8 mouse cellular contexts compared by ENCODE assay signal in the genomic region with DNA sequence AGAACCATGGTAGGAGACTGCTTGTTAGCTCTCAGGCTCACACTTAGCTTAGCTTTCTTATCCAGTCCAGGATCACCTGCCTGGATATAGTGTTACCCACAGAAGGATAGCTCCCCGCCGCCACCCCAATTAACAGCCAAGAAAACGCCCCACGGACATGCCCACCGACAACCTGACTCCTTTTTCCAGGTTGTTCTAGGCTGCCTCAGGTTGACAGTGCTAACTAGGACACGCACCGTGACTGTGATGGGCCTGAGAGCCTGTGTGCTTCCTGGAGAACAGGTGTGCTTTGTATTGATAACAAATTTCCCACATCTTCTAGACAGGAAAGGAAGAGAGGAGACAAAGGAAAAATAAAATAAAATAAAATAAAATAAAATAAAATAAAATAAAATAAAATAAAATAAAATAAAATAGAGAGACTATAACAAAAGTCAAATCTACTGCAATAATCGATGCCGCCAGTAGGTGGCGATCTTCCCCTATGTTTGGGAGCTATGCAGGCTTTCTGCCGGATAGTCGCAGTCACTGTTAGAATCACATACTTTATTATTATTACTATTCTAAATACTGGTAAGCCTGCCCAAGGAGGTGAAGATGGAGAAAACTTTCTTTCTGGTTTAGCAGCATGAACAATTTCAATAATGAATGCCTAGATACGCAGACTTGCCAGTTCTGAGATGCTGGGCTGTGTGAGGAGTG.
DNase-seq lines count a peak whose midpoint lies in the region; ATAC-seq and TF ChIP-seq lines count a peak whose summit lies in the region.

No protein-coding gene starts in this region.

- no peak for TF ChIP-seq POLR2A in lung, adult 2 months (IDR thresholded peaks at IDR 0.05; ENCODE audit: borderline replicate concordance, extremely low read depth, low read depth, low read length)

- H3K4me1 ChIP-seq in intestine, embryonic 14.5 days (replicated peaks; ENCODE audit: control insufficient read depth, insufficient read depth, low read length), result no peaks in the 10 kb centered on the region
- H3K4me1 ChIP-seq in intestine, embryonic 16.5 days (ENCODE audit: control insufficient read depth, insufficient read depth, low read length), result no peaks in the 10 kb centered on the region
- H3K4me1 ChIP-seq in hindbrain, embryonic 15.5 days (replicated peaks), result no peaks in the 10 kb centered on the region
- H3K4me1 ChIP-seq in lung, adult 2 months (ENCODE audit: control insufficient read depth, insufficient read depth, low read length), result no peaks in the 10 kb centered on the region

- no peak overlapping the region for H3K4me2 ChIP-seq in intestine, embryonic 14.5 days (ENCODE audit: low read length)
- H3K4me2 ChIP-seq in intestine, embryonic 16.5 days (ENCODE audit: low read depth, low read length), result no peak overlapping the region
- H3K4me2 ChIP-seq in hindbrain, embryonic 15.5 days, result no peak overlapping the region

- no peaks in the 10 kb centered on the region for H3K9me3 ChIP-seq in intestine, embryonic 14.5 days (ENCODE audit: control insufficient read depth, low read length)
- H3K9me3 ChIP-seq in intestine, embryonic 16.5 days (ENCODE audit: control insufficient read depth, low read length), result no peaks in the 10 kb centered on the region
- H3K9me3 ChIP-seq in hindbrain, embryonic 15.5 days, result no peaks in the 10 kb centered on the region

- no peak; the same call in 1 of the 2 replicates for ATAC-seq in intestine, embryonic 14.5 days (replicated peaks; ENCODE audit: low FRiP score, low TSS enrichment, low read depth)
- no peak for ATAC-seq in intestine, embryonic 16.5 days
- ATAC-seq in hindbrain, embryonic 15.5 days (ENCODE audit: low FRiP score, low read depth), result peak; percentile 59
- no peak for ATAC-seq in megakaryocyte, adult 5-6 weeks (ENCODE audit: poor library complexity, severe bottlenecking)

- no peaks in the 10 kb centered on the region for H3K27me3 ChIP-seq in intestine, embryonic 14.5 days (replicated peaks; ENCODE audit: control insufficient read depth, insufficient read depth, low read length)
- no peaks in the 10 kb centered on the region for H3K27me3 ChIP-seq in intestine, embryonic 16.5 days (replicated peaks; ENCODE audit: control insufficient read depth, insufficient read depth, low read length)
- H3K27me3 ChIP-seq in hindbrain, embryonic 15.5 days, result no peaks in the 10 kb centered on the region

- H3K27ac ChIP-seq in intestine, embryonic 14.5 days (ENCODE audit: low read depth), result no peak overlapping the region
- no peak overlapping the region for H3K27ac ChIP-seq in intestine, embryonic 16.5 days (ENCODE audit: low read length)
- H3K27ac ChIP-seq in hindbrain, embryonic 15.5 days (replicated peaks), result no peak overlapping the region

- TF ChIP-seq CTCF in lung, adult 2 months (IDR thresholded peaks at IDR 0.05; ENCODE audit: insufficient read depth, low read length), result peak; percentile 69

- peak; percentile 91 for DNase-seq in intestine, embryonic 14.5 days (ENCODE audit: low spot score)
- DNase-seq in adipocyte (ENCODE audit: low spot score), result peak; percentile 59
- peak; percentile 37 for DNase-seq in embryo, embryonic 11.5 days (ENCODE audit: low read depth, low spot score)
- peak; percentile 39 for DNase-seq in lung, adult 2 months
- peak; percentile 81 for DNase-seq in retina, embryonic 14.5 days (ENCODE audit: low spot score)

- H3K9ac ChIP-seq in intestine, embryonic 14.5 days (ENCODE audit: low read length), result no peak overlapping the region
- H3K9ac ChIP-seq in intestine, embryonic 16.5 days (ENCODE audit: low read depth, low read length), result no peak overlapping the region
- no peak overlapping the region for H3K9ac ChIP-seq in hindbrain, embryonic 15.5 days

- H3K4me3 ChIP-seq in intestine, embryonic 14.5 days (ENCODE audit: low read depth, low read length), result no peak overlapping the region
- H3K4me3 ChIP-seq in intestine, embryonic 16.5 days (ENCODE audit: low read length), result no peak overlapping the region
- H3K4me3 ChIP-seq in hindbrain, embryonic 15.5 days, result no peak overlapping the region
- no peak overlapping the region for H3K4me3 ChIP-seq in lung, adult 2 months (replicated peaks; ENCODE audit: extremely low read depth, low read depth, low read length)

- WGBS in intestine, embryonic 14.5 days, result 38% methylated on average over 13 of the region's 13 CpGs
- 39% methylated on average over 13 of the region's 13 CpGs for WGBS in intestine, embryonic 16.5 days
- 38% methylated on average over 13 of the region's 13 CpGs for WGBS in hindbrain, embryonic 15.5 days
- 39% methylated on average over 13 of the region's 13 CpGs for WGBS in lung, adult 2 months

- no peaks in the 10 kb centered on the region for H3K36me3 ChIP-seq in intestine, embryonic 14.5 days (ENCODE audit: control insufficient read depth, insufficient read depth, low read length)
- H3K36me3 ChIP-seq in intestine, embryonic 16.5 days (ENCODE audit: control insufficient read depth, insufficient read depth, low read length), result no peaks in the 10 kb centered on the region
- H3K36me3 ChIP-seq in hindbrain, embryonic 15.5 days, result no peaks in the 10 kb centered on the region

Comparison
In these comparisons a context has a peak if more than half of its experiments do, and no peak if none do; other contexts are left out.
1. DNase-seq: peak in every context shown above with its lines; median percentile 91 in intestine, embryonic 14.5 days; 81 in retina, embryonic 14.5 days; 59 in adipocyte; 39 in lung, adult 2 months; 37 in embryo, embryonic 11.5 days.